Mouse (Mus musculus): ENCODE data around the gene Cyren. TPM values are rescaled to one million over a fixed set of nuclear protein-coding genes. Genes with fewer than 3 reads are reported as not detected.

Gene Cyren
- polyA plus RNA-seq, 1 experiment: 7.9 TPM

DNA sequence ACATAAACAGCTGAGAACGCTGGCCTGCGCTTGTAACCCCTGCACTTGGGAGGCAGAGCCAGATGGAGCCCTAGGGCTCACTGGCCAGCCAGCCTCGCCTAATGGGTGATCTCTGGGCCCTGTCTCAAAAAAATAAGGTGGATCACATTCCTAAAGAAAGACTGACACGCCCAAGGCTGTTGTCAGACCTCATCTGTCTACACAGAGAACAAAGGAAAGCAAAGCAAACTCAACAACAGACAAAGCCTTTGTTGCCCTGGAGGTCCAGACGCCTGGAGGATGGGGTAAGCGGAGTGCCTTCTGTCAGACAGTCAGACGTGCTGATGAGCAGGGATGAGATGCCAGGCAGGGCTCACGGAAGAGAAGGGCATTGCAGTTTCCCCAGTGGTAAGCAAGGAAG lies 11.1 kb downstream of the Cyren start:
- no peak for TF ChIP-seq FOSL1 (IDR thresholded peaks at IDR 0.05; ENCODE audit: insufficient read depth, low read length, poor library complexity, severe bottlenecking)
- no peak for TF ChIP-seq USF1 (IDR thresholded peaks at IDR 0.05; ENCODE audit: low read depth)
- TF ChIP-seq MYOD1 (IDR thresholded peaks at IDR 0.05; ENCODE audit: control insufficient read depth, insufficient read length, low read depth): no peak
- no peak for TF ChIP-seq MAX (IDR thresholded peaks at IDR 0.05)
- TF ChIP-seq CEBPB (IDR thresholded peaks at IDR 0.05; ENCODE audit: low read depth): no peak
- no peak for TF ChIP-seq CTCF (IDR thresholded peaks at IDR 0.05; ENCODE audit: control insufficient read depth, insufficient read depth, insufficient read length)
- no peak for TF ChIP-seq MYOG (IDR thresholded peaks at IDR 0.05; ENCODE audit: control insufficient read depth, extremely low read depth, insufficient read length)
- Histone ChIP-seq H3K79me2 (ENCODE audit: control insufficient read depth, insufficient read depth) (no peaks in the 10 kb centered on the region), H3K27me3 (ENCODE audit: control insufficient read depth, insufficient read depth, insufficient read length) (no peaks in the 10 kb centered on the region), H3ac (ENCODE audit: control insufficient read depth, insufficient read length, low read depth) (no peak overlapping the region), H3K36me3 (ENCODE audit: control insufficient read depth, insufficient read depth) (no peaks in the 10 kb centered on the region), H3K4me3 (ENCODE audit: insufficient read depth, poor library complexity, severe bottlenecking) (no peak overlapping the region), H3K79me3 (ENCODE audit: low read depth) (no peaks in the 10 kb centered on the region)

DNA sequence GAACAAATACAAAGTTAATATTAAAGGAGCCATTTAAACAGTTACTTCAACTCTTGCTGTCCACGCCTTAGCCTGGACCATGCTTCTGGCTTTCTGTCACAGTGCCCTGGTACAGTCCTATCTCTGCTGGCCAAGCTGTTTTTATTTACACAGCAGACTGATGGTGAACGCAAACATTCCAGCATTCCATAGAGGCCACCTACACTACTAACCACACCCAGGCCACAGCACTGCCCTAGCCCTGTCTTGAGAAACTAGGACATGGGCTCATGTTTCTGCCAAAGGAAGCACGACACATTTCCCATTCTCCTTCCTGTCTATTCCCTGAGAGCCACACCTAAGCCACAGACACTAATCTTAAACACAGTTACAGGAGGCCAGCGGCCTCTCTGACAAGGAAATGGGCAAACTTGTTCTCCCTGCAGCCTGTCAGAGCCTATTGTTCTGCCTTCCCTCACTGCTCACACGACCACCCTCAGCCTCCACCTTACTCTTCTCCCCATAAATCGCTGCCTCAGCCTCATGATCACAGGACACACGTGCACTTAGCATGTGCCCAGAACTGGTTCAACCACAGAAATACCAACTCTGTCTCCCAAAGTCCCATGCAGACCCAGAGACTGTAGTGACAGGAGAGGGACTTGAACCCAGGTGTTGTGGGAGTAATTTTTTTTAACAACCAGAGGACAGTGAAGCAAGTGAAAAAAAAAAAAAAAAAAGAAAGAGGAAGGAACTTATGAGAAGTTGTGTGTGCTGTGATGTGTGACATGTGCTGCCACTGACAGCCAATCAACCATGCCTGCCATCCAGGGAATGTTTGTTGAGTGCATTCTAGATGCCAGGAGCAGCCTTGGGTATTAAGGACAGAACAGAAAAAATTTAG lies 11.9 kb downstream of the Cyren start:
- Histone ChIP-seq H3K36me3 (ENCODE audit: control insufficient read depth, insufficient read depth) (no peaks in the 10 kb centered on the region), H3K27me3 (ENCODE audit: control insufficient read depth, insufficient read depth, insufficient read length) (no peaks in the 10 kb centered on the region)

DNA sequence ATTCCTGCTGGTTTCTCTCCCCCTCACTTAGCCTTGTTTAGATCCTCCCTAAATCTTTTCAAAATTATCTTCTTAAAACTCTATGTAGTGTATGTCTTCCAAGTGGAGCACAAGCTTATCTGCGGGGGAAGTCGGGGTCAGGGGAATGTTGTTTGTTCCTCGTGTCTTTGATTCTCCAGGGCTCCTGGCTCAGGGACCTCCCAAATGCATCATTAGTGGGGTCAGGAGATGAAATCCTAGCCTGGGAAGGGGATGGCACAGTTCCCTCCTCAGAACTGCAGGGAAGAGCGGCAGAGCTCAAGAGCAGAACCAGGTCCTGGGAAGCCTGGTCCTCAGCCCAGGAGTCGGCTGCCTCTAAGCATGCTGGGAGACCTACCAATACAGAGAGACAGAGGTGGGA lies 12.6 kb downstream of the Cyren start:
- no peak for TF ChIP-seq MYOG (IDR thresholded peaks at IDR 0.05; ENCODE audit: control insufficient read depth, extremely low read depth, insufficient read length)
- TF ChIP-seq MYOD1 (IDR thresholded peaks at IDR 0.05; ENCODE audit: control insufficient read depth, insufficient read length, low read depth): no peak
- no peak for TF ChIP-seq CEBPB (IDR thresholded peaks at IDR 0.05; ENCODE audit: low read depth)
- no peak for TF ChIP-seq FOSL1 (IDR thresholded peaks at IDR 0.05; ENCODE audit: insufficient read depth, low read length, poor library complexity, severe bottlenecking)
- Histone ChIP-seq H3K79me3 (ENCODE audit: low read depth) (no peaks in the 10 kb centered on the region), H3K79me2 (ENCODE audit: control insufficient read depth, insufficient read depth) (no peaks in the 10 kb centered on the region), H3ac (ENCODE audit: control insufficient read depth, insufficient read length, low read depth) (no peak overlapping the region), H3K36me3 (ENCODE audit: control insufficient read depth, insufficient read depth) (no peaks in the 10 kb centered on the region), H3K4me3 (ENCODE audit: insufficient read depth, poor library complexity, severe bottlenecking) (no peak overlapping the region), H3K27me3 (ENCODE audit: control insufficient read depth, insufficient read depth, insufficient read length) (no peaks in the 10 kb centered on the region)

More for the DNA sequence above, 11.9 kb downstream of the Cyren start:
- no peaks in the 10 kb centered on the region for H3K79me2 ChIP-seq (ENCODE audit: control insufficient read depth, insufficient read depth)
- H3ac ChIP-seq (ENCODE audit: control insufficient read depth, insufficient read length, low read depth): peak overlapping the region; percentile 46
- H3K4me3 ChIP-seq (ENCODE audit: insufficient read depth, poor library complexity, severe bottlenecking): no peak overlapping the region
- TF ChIP-seq MYOG (IDR thresholded peaks at IDR 0.05; ENCODE audit: control insufficient read depth, extremely low read depth, insufficient read length) (no peak), CEBPB (IDR thresholded peaks at IDR 0.05; ENCODE audit: low read depth) (peak; percentile 39), MAX (IDR thresholded peaks at IDR 0.05) (peak; percentile 66)
- H3K79me3 ChIP-seq (ENCODE audit: low read depth): no peaks in the 10 kb centered on the region

DNA sequence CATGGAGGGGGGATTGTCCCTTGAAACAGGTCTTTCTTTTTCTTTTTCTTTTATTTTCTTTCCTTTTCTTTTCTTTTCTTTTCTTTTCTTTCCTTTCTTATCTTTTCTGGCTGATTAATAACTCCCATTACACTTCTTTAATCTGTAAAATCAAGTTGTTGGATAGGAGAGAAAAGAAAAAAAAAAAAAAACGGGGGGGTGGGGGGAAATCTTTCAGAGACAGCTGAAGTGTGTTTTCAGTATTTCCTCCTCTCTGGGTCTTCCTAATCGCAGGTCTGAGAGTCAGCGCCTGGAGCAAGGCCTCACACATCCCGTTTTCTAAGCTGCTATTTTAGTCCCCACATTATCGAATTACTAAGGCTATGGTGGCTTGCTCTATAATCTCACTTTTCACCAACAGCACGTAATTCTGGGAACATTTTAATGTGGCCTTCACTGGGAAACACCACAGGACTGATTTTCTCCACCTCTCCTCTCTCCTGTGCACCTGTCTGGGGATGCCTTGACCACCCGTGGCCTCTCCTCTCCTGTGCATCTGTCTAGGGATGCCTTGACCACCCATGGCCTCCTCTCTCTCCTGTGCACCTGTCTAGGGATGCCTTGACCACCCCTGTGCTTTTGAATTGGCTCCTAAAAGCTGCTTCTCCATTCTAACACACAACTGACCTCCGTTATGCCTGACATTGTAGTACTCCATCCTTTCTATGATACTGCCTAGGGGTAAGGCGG lies 13.9 kb downstream of the Cyren start:
- TF ChIP-seq CTCF (IDR thresholded peaks at IDR 0.05; ENCODE audit: control insufficient read depth, insufficient read depth, insufficient read length) (no peak), MYOG (IDR thresholded peaks at IDR 0.05; ENCODE audit: control insufficient read depth, extremely low read depth, insufficient read length) (no peak), USF1 (IDR thresholded peaks at IDR 0.05; ENCODE audit: low read depth) (no peak), MYOD1 (IDR thresholded peaks at IDR 0.05; ENCODE audit: control insufficient read depth, insufficient read length, low read depth) (no peak), FOSL1 (IDR thresholded peaks at IDR 0.05; ENCODE audit: insufficient read depth, low read length, poor library complexity, severe bottlenecking) (no peak), CEBPB (IDR thresholded peaks at IDR 0.05; ENCODE audit: low read depth) (no peak), MAX (IDR thresholded peaks at IDR 0.05) (no peak)
- no peak overlapping the region for H3ac ChIP-seq (ENCODE audit: control insufficient read depth, insufficient read length, low read depth)
- H3K79me2 ChIP-seq (ENCODE audit: control insufficient read depth, insufficient read depth): no peaks in the 10 kb centered on the region
- no peaks in the 10 kb centered on the region for H3K36me3 ChIP-seq (ENCODE audit: control insufficient read depth, insufficient read depth)
- peak overlapping the region; percentile 16 for H3K4me3 ChIP-seq (ENCODE audit: insufficient read depth, poor library complexity, severe bottlenecking)
- H3K79me3 ChIP-seq (ENCODE audit: low read depth): no peaks in the 10 kb centered on the region
- H3K27me3 ChIP-seq (ENCODE audit: control insufficient read depth, insufficient read depth, insufficient read length): no peaks in the 10 kb centered on the region

DNA sequence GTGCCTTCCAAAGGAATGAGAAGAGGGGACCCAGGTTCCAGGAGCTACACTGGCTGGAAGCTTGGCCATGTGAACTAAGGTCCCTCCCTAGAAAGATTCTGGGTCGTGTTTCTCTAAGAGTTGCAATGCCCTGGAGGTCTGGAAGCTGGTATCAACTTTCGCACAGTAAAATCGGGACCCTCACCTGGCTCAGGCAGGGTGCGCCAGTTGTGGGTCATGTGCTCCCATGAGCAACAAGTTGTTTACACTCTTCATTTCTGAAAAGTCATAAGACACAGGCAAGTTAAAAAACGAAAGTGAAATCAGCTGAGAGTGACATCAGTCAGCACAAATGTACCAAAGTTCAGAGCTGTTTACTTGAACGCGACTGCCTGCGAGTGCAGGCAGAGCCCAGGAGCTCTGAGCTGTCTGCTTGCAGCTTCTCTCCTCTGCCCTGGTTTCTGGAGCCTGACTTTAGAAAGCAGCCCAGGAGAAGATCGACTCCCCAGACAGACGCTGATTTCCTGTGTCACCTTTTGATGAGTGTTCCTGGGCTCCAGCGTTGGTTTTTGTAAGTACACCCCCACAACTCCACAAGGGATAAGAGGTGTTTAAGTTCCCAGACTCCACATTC lies 15.0 kb downstream of the Cyren start, which contains the start of gene Tmem140:
Gene Tmem140 (plus strand): TSS at position 356 of the 613 bp plus-strand sequence.
- TF ChIP-seq CEBPB (IDR thresholded peaks at IDR 0.05; ENCODE audit: low read depth) (no peak), USF1 (IDR thresholded peaks at IDR 0.05; ENCODE audit: low read depth) (peak; percentile 14), FOSL1 (IDR thresholded peaks at IDR 0.05; ENCODE audit: insufficient read depth, low read length, poor library complexity, severe bottlenecking) (no peak), MYOG (IDR thresholded peaks at IDR 0.05; ENCODE audit: control insufficient read depth, extremely low read depth, insufficient read length) (no peak), CTCF (IDR thresholded peaks at IDR 0.05; ENCODE audit: control insufficient read depth, insufficient read depth, insufficient read length) (no peak)
- Histone ChIP-seq H3K79me2 (ENCODE audit: control insufficient read depth, insufficient read depth) (no peaks in the 10 kb centered on the region), H3K36me3 (ENCODE audit: control insufficient read depth, insufficient read depth) (no peaks in the 10 kb centered on the region), H3K27me3 (ENCODE audit: control insufficient read depth, insufficient read depth, insufficient read length) (no peaks in the 10 kb centered on the region), H3ac (ENCODE audit: control insufficient read depth, insufficient read length, low read depth) (peak within 1 kb of the TSS; percentile 63), H3K79me3 (ENCODE audit: low read depth) (no peaks in the 10 kb centered on the region), H3K4me3 (ENCODE audit: insufficient read depth, poor library complexity, severe bottlenecking) (peak within 1 kb of the TSS; percentile 16)

Data from C2C12 (cell line).